Mouse (Mus musculus): ENCODE measurements around the gene Crat.

GRCm38 (mm10) chr2:30397986-30398512, 17.6 kb downstream of the Crat start:
- no peak for TF ChIP-seq TAL1 (IDR thresholded peaks at IDR 0.05; ENCODE audit: low read length)
- TF ChIP-seq GATA1 (IDR thresholded peaks at IDR 0.05; ENCODE audit: low read length) = no peak

Measured in erythroblast, embryonic 14.5 days (primary cell).